ENCODE assay signal across 20 mouse cellular contexts in genomic region chr10:4289171-4289570, GRCm38 (mm10). TPM values are rescaled to one million over a fixed set of nuclear protein-coding genes. Genes with fewer than 3 reads are reported as not detected.
DNase-seq lines count a peak whose midpoint lies in the region; TF ChIP-seq lines count a peak whose summit lies in the region.
"Had no signal": no experiment of that assay in that cellular context is flagged by ENCODE, and none has a peak within 500 bp of the region (broad histone marks: within the 10 kb centered on the region; RNA-seq: fewer than 3 reads in every experiment).

No protein-coding gene starts in this region.

- no peaks in the 10 kb centered on the region for H3K9me3 ChIP-seq in ES-Bruce4 (replicated peaks; ENCODE audit: control insufficient read depth, insufficient read depth, low read length, poor library complexity, severe bottlenecking)
- H3K9me3 ChIP-seq: embryonic facial prominence, embryonic 12.5 days; forebrain, embryonic 12.5 days; heart, embryonic 15.5 days; hindbrain, embryonic 13.5 days; intestine, embryonic 15.5 days had no signal

- no peaks in the 10 kb centered on the region for H3K27me3 ChIP-seq in ES-Bruce4 (ENCODE audit: control insufficient read depth, insufficient read depth, low read length, poor library complexity, severe bottlenecking)
- H3K27me3 ChIP-seq: CH12.LX; embryonic facial prominence, embryonic 12.5 days; forebrain, embryonic 12.5 days; heart, embryonic 15.5 days; hindbrain, embryonic 13.5 days; intestine, embryonic 15.5 days had no signal

- peak overlapping the region; percentile 98 for H3K27ac ChIP-seq in ES-Bruce4 (ENCODE audit: insufficient read depth, low read length)
- H3K27ac ChIP-seq: embryonic facial prominence, embryonic 12.5 days; forebrain, embryonic 12.5 days; heart, adult 2 months; heart, embryonic 15.5 days; hindbrain, embryonic 13.5 days; intestine, embryonic 15.5 days had no signal

- peaks cover 18% of the 10 kb centered on the region for H3K36me3 ChIP-seq in ES-Bruce4 (ENCODE audit: control insufficient read depth, insufficient read depth, low read length, poor library complexity, severe bottlenecking)
- H3K36me3 ChIP-seq: embryonic facial prominence, embryonic 12.5 days; forebrain, embryonic 12.5 days; heart, embryonic 15.5 days; hindbrain, embryonic 13.5 days; intestine, embryonic 15.5 days had no signal

- H3K4me3 ChIP-seq in ES-Bruce4 (ENCODE audit: low read depth, low read length) = peak overlapping the region; percentile 50
- H3K4me3 ChIP-seq: embryonic facial prominence, embryonic 12.5 days; forebrain, embryonic 12.5 days; heart, adult 2 months; heart, embryonic 15.5 days; hindbrain, embryonic 13.5 days; intestine, embryonic 15.5 days had no signal

- peak; percentile 35 to 36 for DNase-seq in cerebellum, postnatal 10 days
- no peak for DNase-seq in cerebellum, adult 11 months
- DNase-seq in kidney, postnatal 4 days = peak; percentile 25 to 31
- DNase-seq in kidney, adult 8-10 months = no peak
- DNase-seq in NIH3T3 (ENCODE audit: low read depth) = peak; percentile 20
- no peak for DNase-seq in lung, postnatal 14 days
- DNase-seq: adrenal gland, adult 8-10 months; embryo, embryonic 11 days; forebrain, postnatal 0 days; gastrocnemius, postnatal 14 days; heart, adult 2 months; heart, postnatal 14 days; kidney, adult 18-20 months had no signal

- no peak for TF ChIP-seq CTCF in ES-Bruce4 (IDR thresholded peaks at IDR 0.05; ENCODE audit: low read depth, low read length)

- no peak for TF ChIP-seq EP300 in ES-Bruce4 (IDR thresholded peaks at IDR 0.05; ENCODE audit: insufficient read depth, low read depth, low read length)

- no peak for TF ChIP-seq POLR2A in ES-Bruce4 (IDR thresholded peaks at IDR 0.05; ENCODE audit: insufficient read depth, low read length)

- peaks cover 3% of the 10 kb centered on the region for H3K4me1 ChIP-seq in ES-Bruce4 (ENCODE audit: control insufficient read depth, insufficient read depth, low read length)

- H3K9ac ChIP-seq in ES-Bruce4 (ENCODE audit: low read depth, poor library complexity, severe bottlenecking) = peak overlapping the region; percentile 73
- H3K9ac ChIP-seq: embryonic facial prominence, embryonic 12.5 days; forebrain, embryonic 12.5 days; forebrain, postnatal 0 days; heart, embryonic 15.5 days; hindbrain, embryonic 13.5 days; intestine, embryonic 15.5 days had no signal

RNA-seq across cellular contexts. Expression of gene Akap12, which starts 23.0 kb away (rescaled TPM):
- 381 and 387 TPM in 2 replicates for polyA plus RNA-seq in ES-Bruce4 (2011; ENCODE audit: insufficient read depth, insufficient read length, low read depth, missing spikeins)

Comparison
In these comparisons a context has a peak if more than half of its experiments do, and no peak if none do; other contexts are left out.
1. DNase-seq: peak in cerebellum, postnatal 10 days (2 of 2), kidney, postnatal 4 days (2 of 2) and NIH3T3 (single experiment); none in cerebellum, adult 11 months (single experiment), kidney, adult 8-10 months (0 of 2) and lung, postnatal 14 days (single experiment).